Mouse (Mus musculus) liver, postnatal 0 days (tissue): ENCODE measurements at regions not wholly inside any gene's neighbourhood (a gene's known extent, or its start where the extent isn't known, plus 50 kb on each side); places are given as distances from the start of the nearest gene placed in this dataset.

ENCODE experiments used
- ATAC-seq: fragments of 200-750 bp; cut with Nextera tagmentation; 2 replicates; pipeline ENCODE4 v1.8.0; 2017; ENCODE audit warnings: mild to moderate bottlenecking, moderate library complexity
- DNase-seq: peaks from one replicate; pipeline ENCODE4 v3.0.0-alpha.2; 2016
- H3K27ac ChIP-seq: fragments of 300-500 bp; sonication (generic); 2 replicates; pipeline ENCODE4 v1.5.1; 2014; ENCODE audit warnings: antibody characterized with exemption, moderate library complexity, mild to moderate bottlenecking, low read depth
- H3K27me3 ChIP-seq: fragments of 300-500 bp; sonication (generic); 2 replicates; pipeline ENCODE4 v1.6.1; 2014; ENCODE audit warnings: low read length, control low read depth, mixed read lengths; ENCODE audit not compliant: insufficient read depth
- H3K36me3 ChIP-seq: fragments of 300-500 bp; sonication (generic); replicated peaks from 2 replicates; pipeline ENCODE4 v1.6.1; 2014; ENCODE audit warnings: mild to moderate bottlenecking, control low read depth, low read length, moderate library complexity, mixed read lengths; ENCODE audit not compliant: insufficient read depth
- H3K4me1 ChIP-seq: fragments of 300-500 bp; sonication (generic); 2 replicates; pipeline ENCODE4 v1.6.1; 2014; ENCODE audit warnings: antibody characterized with exemption, mild to moderate bottlenecking, control low read depth; ENCODE audit not compliant: insufficient read depth
- H3K4me2 ChIP-seq: fragments of 300-500 bp; sonication (generic); 2 replicates; pipeline ENCODE4 v1.6.1; 2014; ENCODE audit warnings: low read depth, mild to moderate bottlenecking, low read length, moderate library complexity, mixed read lengths
- H3K4me3 ChIP-seq: fragments of 300-500 bp; sonication (generic); 2 replicates; pipeline ENCODE4 v1.5.1; 2014; ENCODE audit warnings: low read depth, low read length
- H3K9ac ChIP-seq: fragments of 300-500 bp; sonication (generic); replicated peaks from 2 replicates; pipeline ENCODE4 v1.6.1; 2014; ENCODE audit warnings: mild to moderate bottlenecking, moderate library complexity
- H3K9me3 ChIP-seq: fragments of 300-500 bp; sonication (generic); 2 replicates; pipeline ENCODE4 v1.6.1; 2016; ENCODE audit warnings: mild to moderate bottlenecking, control low read depth, low read length, mixed read lengths
- CTCF ChIP-seq: sonication (generic); IDR thresholded peaks from 2 replicates; pipeline ENCODE4 v1.5.1; 2016; ENCODE audit warnings: antibody characterized with exemption, low read depth
- EP300 ChIP-seq: IDR thresholded peaks from 2 replicates; pipeline ENCODE4 v1.6.1; 2016; ENCODE audit warnings: antibody characterized with exemption, low read depth, mild to moderate bottlenecking
- WGBS: fragments of 180-500 bp; shearing (Covaris S2); extraction: QIAGEN DNeasy Blood & Tissue Kit; methylation state at CpG from one replicate; pipeline ENCODE4 v1.1.7; 2014; ENCODE audit not compliant: insufficient replicate concordance; 5-methylcytosine and 5-hydroxymethylcytosine counted together

- WGBS, result 77% methylated on average over 4 of the region's 4 CpGs
- no peak overlapping the region for H3K4me3 ChIP-seq
- H3K9me3 ChIP-seq, result no peaks in the 10 kb centered on the region
- H3K9ac ChIP-seq, result no peak overlapping the region
- H3K36me3 ChIP-seq, result no peaks in the 10 kb centered on the region
- no peak overlapping the region for H3K27ac ChIP-seq
- H3K4me1 ChIP-seq, result no peaks in the 10 kb centered on the region
- TF ChIP-seq CTCF (no peak), EP300 (no peak)
- H3K4me2 ChIP-seq, result no peak overlapping the region
- no peaks in the 10 kb centered on the region for H3K27me3 ChIP-seq
- ATAC-seq (no peak), DNase-seq (no peak)
Observed at GRCm38 (mm10) chr5:101063254-101063653, 217.7 kb downstream of the Gpat3 start.

DNA sequence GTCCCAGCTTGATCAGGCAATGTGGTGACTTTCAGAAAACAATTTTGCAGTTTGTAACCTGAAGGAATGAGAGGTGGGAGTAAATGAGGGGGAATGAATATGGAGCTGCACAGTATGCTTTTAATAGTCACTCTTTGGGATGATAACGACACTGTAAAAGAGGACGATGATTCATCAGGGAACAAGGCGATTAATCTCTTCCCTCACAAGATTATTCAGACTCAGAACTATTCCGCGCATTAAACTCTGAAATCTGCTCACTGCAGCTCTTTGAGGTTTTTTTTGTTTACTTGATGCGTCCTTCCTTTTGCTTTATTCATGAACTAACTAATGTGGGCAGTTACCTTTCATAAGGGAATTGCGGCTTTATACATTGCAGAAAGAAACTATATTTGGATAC, 206.1 kb downstream of the Gpat3 start:
- Histone ChIP-seq H3K4me3 (no peak overlapping the region), H3K27ac (no peak overlapping the region), H3K36me3 (no peaks in the 10 kb centered on the region), H3K9ac (no peak overlapping the region), H3K27me3 (no peaks in the 10 kb centered on the region), H3K4me2 (no peak overlapping the region), H3K9me3 (no peaks in the 10 kb centered on the region), H3K4me1 (no peaks in the 10 kb centered on the region)
- ATAC-seq, result no peak
- 74% methylated on average over 7 of the region's 7 CpGs for WGBS
- no peak for TF ChIP-seq CTCF
- TF ChIP-seq EP300, result no peak
- no peak for DNase-seq

DNA sequence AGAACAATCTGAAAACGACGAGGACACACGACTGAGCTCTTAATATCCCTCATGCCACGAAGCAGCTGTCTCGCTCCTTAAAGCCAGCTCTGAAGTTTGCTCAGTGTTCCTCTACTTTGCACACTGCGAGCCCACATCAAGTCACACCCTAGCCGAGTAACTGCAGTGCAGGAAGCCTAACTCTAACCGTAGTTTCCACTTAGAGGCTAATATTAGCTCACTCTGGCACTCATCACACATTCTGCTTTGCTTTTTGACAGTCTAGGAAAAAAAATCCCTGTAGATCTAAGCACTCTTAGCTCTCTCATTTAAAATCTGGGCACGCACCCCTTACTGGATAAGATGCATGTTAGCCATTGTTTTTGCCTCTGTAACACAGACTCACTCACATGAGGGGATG, 195.0 kb downstream of the Gpat3 start:
- no peak overlapping the region for H3K4me3 ChIP-seq
- no peak for ATAC-seq
- no peak for DNase-seq
- no peaks in the 10 kb centered on the region for H3K4me1 ChIP-seq
- WGBS, result 68% methylated on average over 9 of the region's 9 CpGs
- no peak overlapping the region for H3K9ac ChIP-seq
- no peak overlapping the region for H3K4me2 ChIP-seq
- no peaks in the 10 kb centered on the region for H3K9me3 ChIP-seq
- no peaks in the 10 kb centered on the region for H3K36me3 ChIP-seq
- H3K27me3 ChIP-seq, result no peaks in the 10 kb centered on the region
- TF ChIP-seq CTCF, result no peak
- TF ChIP-seq EP300, result no peak
- no peak overlapping the region for H3K27ac ChIP-seq

DNA sequence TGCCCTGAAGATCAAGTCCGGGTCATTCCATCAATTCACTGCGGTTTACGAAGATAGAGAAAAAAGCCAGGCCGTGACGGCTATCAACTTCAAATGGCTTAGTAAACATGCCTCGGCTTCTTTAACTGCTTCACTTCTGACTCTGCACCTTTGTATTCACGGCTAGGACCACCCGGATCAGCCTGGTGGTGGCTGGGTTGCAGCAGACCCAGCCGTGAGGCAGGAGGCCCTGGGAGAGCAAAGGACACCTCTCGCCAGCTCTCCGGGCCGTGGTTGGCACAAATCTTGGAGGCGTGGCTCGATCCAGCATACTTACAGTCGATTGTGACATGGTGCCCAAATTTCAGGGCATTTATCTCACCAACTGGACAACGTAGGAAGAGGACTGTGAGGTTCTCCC, 187.5 kb downstream of the Gpat3 start:
- TF ChIP-seq CTCF (no peak), EP300 (no peak)
- no peak overlapping the region for H3K9ac ChIP-seq
- 62% methylated on average over 16 of the region's 16 CpGs for WGBS
- no peak overlapping the region for H3K4me3 ChIP-seq
- H3K27me3 ChIP-seq, result no peaks in the 10 kb centered on the region
- no peak for ATAC-seq
- no peaks in the 10 kb centered on the region for H3K36me3 ChIP-seq
- no peak for DNase-seq
- H3K27ac ChIP-seq, result no peak overlapping the region
- H3K4me1 ChIP-seq, result no peaks in the 10 kb centered on the region
- H3K4me2 ChIP-seq, result no peak overlapping the region
- no peaks in the 10 kb centered on the region for H3K9me3 ChIP-seq

GRCm38 (mm10) chr5:101032147-101032900, 186.8 kb downstream of the Gpat3 start:
- WGBS, result 73% methylated on average over 12 of the region's 12 CpGs
- Histone ChIP-seq H3K4me2 (no peak overlapping the region), H3K36me3 (no peaks in the 10 kb centered on the region), H3K4me3 (no peak overlapping the region), H3K27ac (no peak overlapping the region), H3K9ac (no peak overlapping the region), H3K27me3 (no peaks in the 10 kb centered on the region), H3K9me3 (no peaks in the 10 kb centered on the region), H3K4me1 (no peaks in the 10 kb centered on the region)
- TF ChIP-seq CTCF (no peak), EP300 (no peak)
- ATAC-seq, result no peak
- DNase-seq, result no peak

GRCm38 (mm10) chr5:101024796-101025195, 179.3 kb downstream of the Gpat3 start:
- Histone ChIP-seq H3K4me3 (no peak overlapping the region), H3K27ac (no peak overlapping the region), H3K9ac (no peak overlapping the region), H3K9me3 (no peaks in the 10 kb centered on the region), H3K4me1 (no peaks in the 10 kb centered on the region), H3K27me3 (0 out of 2 replicates have a peak, but pooled peaks cover 3% of the 10 kb centered on the region), H3K4me2 (no peak overlapping the region), H3K36me3 (no peaks in the 10 kb centered on the region)
- DNase-seq (no peak), ATAC-seq (no peak)
- WGBS, result 72% methylated on average over 5 of the region's 5 CpGs
- TF ChIP-seq CTCF, result no peak
- TF ChIP-seq EP300, result no peak
